ENCODE assay signal across 30 mouse cellular contexts in genomic region chrX:77662030-77662429, GRCm38 (mm10).
"Had no signal": no experiment of that assay in that cellular context is flagged by ENCODE, and none has a peak within 500 bp of the region (broad histone marks: within the 10 kb centered on the region; RNA-seq: fewer than 3 reads in every experiment).

No protein-coding gene starts in this region.

- H3K4me3 ChIP-seq: heart, embryonic 10.5 days; heart, embryonic 12.5 days; heart, embryonic 13.5 days; heart, embryonic 15.5 days; hindbrain, embryonic 10.5 days; hindbrain, embryonic 12.5 days; hindbrain, embryonic 13.5 days; hindbrain, embryonic 15.5 days; intestine, embryonic 15.5 days; kidney, embryonic 15.5 days; layer of hippocampus, adult 2 months; left cerebral cortex, adult 2 months had no signal

- H3K36me3 ChIP-seq: intestine, embryonic 15.5 days had no signal

- H3K4me2 ChIP-seq: heart, embryonic 11.5 days; heart, embryonic 12.5 days; heart, embryonic 13.5 days; heart, embryonic 15.5 days; hindbrain, embryonic 12.5 days; hindbrain, embryonic 13.5 days; hindbrain, embryonic 14.5 days; hindbrain, embryonic 15.5 days; intestine, embryonic 15.5 days; kidney, embryonic 15.5 days had no signal

- H3K27me3 ChIP-seq: heart, embryonic 12.5 days; heart, embryonic 13.5 days; heart, embryonic 15.5 days; hindbrain, embryonic 12.5 days; hindbrain, embryonic 13.5 days; hindbrain, embryonic 15.5 days; intestine, embryonic 15.5 days; kidney, embryonic 15.5 days had no signal

- DNase-seq: heart, postnatal 10 days; heart, postnatal 14 days; heart, postnatal 36 days; heart, postnatal 4 days; kidney, adult 11 months; kidney, adult 18-20 months; kidney, adult 2 months; kidney, adult 8-10 months; kidney, adult 9 months; kidney, postnatal 10 days; kidney, postnatal 14 days; kidney, postnatal 25 days; kidney, postnatal 36 days; kidney, postnatal 4 days; layer of hippocampus, adult 9-11 months; layer of hippocampus, postnatal 36 days had no signal
